10 mouse cellular contexts compared by ENCODE assay signal in the genomic region with DNA sequence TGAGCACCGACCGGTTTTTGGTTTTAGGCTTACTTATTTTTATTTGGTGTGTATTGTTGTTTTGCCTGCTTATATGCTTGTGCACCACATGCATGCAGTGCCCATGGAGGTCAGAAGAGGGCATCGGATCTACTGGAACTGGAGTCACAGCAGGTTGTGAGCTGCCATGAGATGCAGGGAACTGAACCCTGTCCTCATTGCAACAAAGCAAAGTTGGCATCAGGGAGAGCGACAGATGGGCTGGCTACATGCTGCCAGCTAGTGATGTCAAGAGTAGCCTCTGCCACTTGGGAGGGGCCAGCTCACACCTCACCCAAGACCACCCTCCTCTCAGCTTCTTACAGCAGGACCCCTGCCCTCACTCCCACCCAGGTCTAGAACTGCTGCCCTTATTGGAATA. TPM values are rescaled to one million over a fixed set of nuclear protein-coding genes. Genes with fewer than 3 reads are reported as not detected.
DNase-seq lines count a peak whose midpoint lies in the region; ATAC-seq and TF ChIP-seq lines count a peak whose summit lies in the region.
"Had no signal": no experiment of that assay in that cellular context is flagged by ENCODE, and none has a peak within 500 bp of the region (broad histone marks: within the 10 kb centered on the region; RNA-seq: fewer than 3 reads in every experiment).

No protein-coding gene starts in this region.

- no peaks in the 10 kb centered on the region for H3K27me3 ChIP-seq in forebrain, postnatal 0 days (ENCODE audit: insufficient read depth, low read length)
- H3K27me3 ChIP-seq in forebrain, embryonic 15.5 days, result no peaks in the 10 kb centered on the region
- H3K27me3 ChIP-seq in E14TG2a.4 (ENCODE audit: insufficient read depth, low read length), result no peaks in the 10 kb centered on the region
- no peaks in the 10 kb centered on the region for H3K27me3 ChIP-seq in midbrain, embryonic 11.5 days (ENCODE audit: control insufficient read depth, insufficient read depth, low read length)
- H3K27me3 ChIP-seq: limb, embryonic 15.5 days had no signal

- peak; percentile 19 for TF ChIP-seq CTCF in forebrain, postnatal 0 days (IDR thresholded peaks at IDR 0.05; ENCODE audit: low read depth)
- TF ChIP-seq CTCF in E14TG2a.4 (conservative IDR thresholded peaks at IDR 0.05; ENCODE audit: low read length), result peak; percentile 15; the same call in 1 of the 2 replicates

- H3K36me3 ChIP-seq in forebrain, postnatal 0 days (ENCODE audit: insufficient read depth), result peaks cover 33% of the 10 kb centered on the region
- H3K36me3 ChIP-seq in forebrain, embryonic 15.5 days, result peaks cover 35% of the 10 kb centered on the region
- no peaks in the 10 kb centered on the region for H3K36me3 ChIP-seq in E14TG2a.4 (ENCODE audit: insufficient read depth, low read length)
- H3K36me3 ChIP-seq in midbrain, embryonic 11.5 days (ENCODE audit: control insufficient read depth, insufficient read depth, low read length), result peaks cover 10% of the 10 kb centered on the region; the same call in 1 of the 2 replicates

- H3K4me2 ChIP-seq in forebrain, postnatal 0 days (ENCODE audit: low read depth), result no peak overlapping the region
- no peak overlapping the region for H3K4me2 ChIP-seq in forebrain, embryonic 15.5 days (replicated peaks)
- H3K4me2 ChIP-seq in midbrain, embryonic 11.5 days, result no peak overlapping the region
- H3K4me2 ChIP-seq: limb, embryonic 15.5 days had no signal

- H3K9me3 ChIP-seq in forebrain, postnatal 0 days (ENCODE audit: low read length), result no peaks in the 10 kb centered on the region
- no peaks in the 10 kb centered on the region for H3K9me3 ChIP-seq in forebrain, embryonic 15.5 days
- no peaks in the 10 kb centered on the region for H3K9me3 ChIP-seq in E14TG2a.4 (ENCODE audit: low read length)
- no peaks in the 10 kb centered on the region for H3K9me3 ChIP-seq in midbrain, embryonic 11.5 days (ENCODE audit: control insufficient read depth, low read length)
- H3K9me3 ChIP-seq: limb, embryonic 15.5 days had no signal

- H3K27ac ChIP-seq in forebrain, postnatal 0 days (ENCODE audit: low read depth, low read length), result no peak overlapping the region
- no peak overlapping the region for H3K27ac ChIP-seq in forebrain, embryonic 15.5 days (replicated peaks)
- H3K27ac ChIP-seq in midbrain, embryonic 11.5 days (ENCODE audit: low read depth, low read length), result no peak overlapping the region
- H3K27ac ChIP-seq: limb, embryonic 15.5 days had no signal

- DNase-seq in forebrain, postnatal 0 days, result no peak
- DNase-seq in left cerebral cortex, postnatal 4 days, result peak; percentile 36
- DNase-seq in left cerebral cortex, adult 11 months (ENCODE audit: low spot score), result no peak
- DNase-seq in induced T-regulatory cell, adult 2 months (ENCODE audit: low read depth), result peak; percentile 29
- no peak for DNase-seq in midbrain, embryonic 11.5 days (ENCODE audit: low spot score, missing footprints)
- no peak for DNase-seq in layer of hippocampus, postnatal 25 days (ENCODE audit: extremely low spot score in 1 of 2, low spot score in 1 of 2)
- DNase-seq: adrenal gland, postnatal 14 days had no signal

- H3K4me1 ChIP-seq in forebrain, postnatal 0 days (ENCODE audit: insufficient read depth), result no peaks in the 10 kb centered on the region
- peaks cover 15% of the 10 kb centered on the region for H3K4me1 ChIP-seq in forebrain, embryonic 15.5 days
- peaks cover 8% of the 10 kb centered on the region; the same call in 1 of the 2 replicates for H3K4me1 ChIP-seq in E14TG2a.4 (replicated peaks; ENCODE audit: low read depth, low read length)
- H3K4me1 ChIP-seq in midbrain, embryonic 11.5 days (ENCODE audit: control insufficient read depth, insufficient read depth, low read length), result no peaks in the 10 kb centered on the region
- H3K4me1 ChIP-seq: limb, embryonic 15.5 days had no signal

- 90% methylated on average over 4 of the region's 4 CpGs for WGBS in forebrain, postnatal 0 days
- 91% methylated on average over 4 of the region's 4 CpGs for WGBS in forebrain, embryonic 15.5 days
- WGBS in midbrain, embryonic 11.5 days, result 97% methylated on average over 4 of the region's 4 CpGs

- no peak overlapping the region for H3K4me3 ChIP-seq in forebrain, postnatal 0 days (ENCODE audit: low read depth, low read length)
- no peak overlapping the region for H3K4me3 ChIP-seq in forebrain, embryonic 15.5 days
- H3K4me3 ChIP-seq in E14TG2a.4 (replicated peaks; ENCODE audit: low read length), result no peak overlapping the region
- H3K4me3 ChIP-seq in midbrain, embryonic 11.5 days (ENCODE audit: low read depth, low read length), result no peak overlapping the region
- H3K4me3 ChIP-seq: limb, embryonic 15.5 days had no signal

- H3K9ac ChIP-seq in forebrain, postnatal 0 days, result no peak overlapping the region
- no peak overlapping the region for H3K9ac ChIP-seq in forebrain, embryonic 15.5 days (replicated peaks)
- no peak overlapping the region for H3K9ac ChIP-seq in midbrain, embryonic 11.5 days (ENCODE audit: low read length)
- H3K9ac ChIP-seq: limb, embryonic 15.5 days had no signal

- 0 out of 2 replicates have a peak, but pooled peaks have one; percentile 20 for ATAC-seq in forebrain, postnatal 0 days
- ATAC-seq in forebrain, embryonic 15.5 days (replicated peaks), result no peak
- ATAC-seq in midbrain, embryonic 11.5 days (ENCODE audit: low FRiP score), result no peak

- intact Hi-C loops in left cerebral cortex, postnatal 4 days (cut with DNase I), result no loop called here

RNA-seq across cellular contexts. Expression of a gene that starts 51.4 kb away (rescaled TPM):
- total RNA-seq in forebrain, postnatal 0 days (2014; rRNA removed), result 73.6 and 76.3 TPM in 2 replicates
- polyA plus RNA-seq in forebrain, postnatal 0 days (2015; fragmentation: Nextera tagmentation; extraction: Ambion mirVana), result 52.2 and 67.5 TPM in 2 replicates
- polyA plus RNA-seq in forebrain, embryonic 15.5 days (2015; fragmentation: Nextera tagmentation; extraction: Ambion mirVana), result 70.3 and 72.9 TPM in 2 replicates
- total RNA-seq in left cerebral cortex, postnatal 4 days (2021), result 10 to 100 TPM; 77.0 to 82.5 TPM
- 76.3 and 77.0 TPM in 2 replicates for polyA plus RNA-seq in midbrain, embryonic 11.5 days (2014; fragmentation: Nextera tagmentation; extraction: Ambion mirVana)
- total RNA-seq in layer of hippocampus, postnatal 25 days (2021), result 10 to 100 TPM; 59.4 to 62.3 TPM

RNA-seq across cellular contexts. Expression of a gene that starts 57.0 kb away (rescaled TPM):
- total RNA-seq in forebrain, postnatal 0 days (2014; rRNA removed), result 18.8 and 27.3 TPM in 2 replicates
- polyA plus RNA-seq in forebrain, postnatal 0 days (2015; fragmentation: Nextera tagmentation; extraction: Ambion mirVana), result 11.9 and 13.7 TPM in 2 replicates
- polyA plus RNA-seq in forebrain, embryonic 15.5 days (2015; fragmentation: Nextera tagmentation; extraction: Ambion mirVana), result 26.5 and 26.9 TPM in 2 replicates
- total RNA-seq in left cerebral cortex, postnatal 4 days (2021), result 10 to 100 TPM; 23.2 to 27.3 TPM
- polyA plus RNA-seq in midbrain, embryonic 11.5 days (2014; fragmentation: Nextera tagmentation; extraction: Ambion mirVana), result 33.5 and 34.8 TPM in 2 replicates
- 10 to 100 TPM; 26.0 to 29.3 TPM for total RNA-seq in layer of hippocampus, postnatal 25 days (2021)

Comparison
In these comparisons a context has a peak if more than half of its experiments do, and no peak if none do; other contexts are left out.
1. DNase-seq: peak in left cerebral cortex, postnatal 4 days (single experiment) and induced T-regulatory cell, adult 2 months (single experiment); none in forebrain, postnatal 0 days (single experiment), left cerebral cortex, adult 11 months (single experiment), midbrain, embryonic 11.5 days (single experiment) and layer of hippocampus, postnatal 25 days (0 of 2).